Mouse (Mus musculus): Measurements from ENCODE around the gene Npepl1. TPM values are rescaled to one million over a fixed set of nuclear protein-coding genes. Genes with fewer than 3 reads are reported as not detected.

Npepl1 gene
- 100 to 1,000 TPM; 124 to 136 TPM for polyA plus RNA-seq (2017; shearing (Covaris generic))

DNA sequence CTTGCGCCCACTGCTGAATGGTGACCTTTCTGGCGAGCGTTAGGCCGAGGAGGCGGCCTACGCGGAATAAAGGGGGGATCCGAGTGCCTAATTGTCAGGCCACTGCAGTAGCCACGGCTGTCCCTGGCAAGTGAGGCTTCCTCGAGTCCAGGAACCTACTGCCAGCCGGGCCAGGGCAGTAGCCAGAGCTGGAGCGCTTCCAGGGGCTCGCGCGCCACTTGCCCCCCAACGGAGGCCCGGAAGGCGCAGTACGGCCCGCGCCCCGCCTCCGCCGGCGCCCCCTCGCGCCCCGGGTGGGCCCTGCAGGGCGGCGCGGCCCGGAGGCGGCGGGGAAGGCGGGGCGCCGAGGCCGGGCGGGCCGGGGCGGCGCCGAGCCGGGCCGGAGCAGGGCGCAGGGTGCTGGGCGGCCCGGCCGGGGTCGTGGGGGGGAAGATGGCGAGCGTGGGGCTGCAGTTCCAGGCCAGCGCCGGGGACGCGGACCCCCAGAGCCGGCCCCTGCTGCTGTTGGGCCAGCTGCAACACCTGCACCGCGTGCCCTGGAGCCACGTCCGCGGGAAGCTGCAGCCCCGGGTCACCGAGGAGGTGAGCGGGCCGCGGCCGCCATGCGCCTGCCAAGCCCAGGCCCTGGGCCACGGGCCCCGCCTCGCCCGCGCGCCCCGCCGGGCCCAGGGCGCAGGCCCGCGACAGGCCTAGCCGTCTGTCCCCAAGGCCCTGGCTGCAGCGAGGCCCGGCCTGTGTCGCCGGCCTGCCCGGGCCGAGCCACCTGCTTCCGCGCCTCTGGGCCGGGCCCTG is at the start of gene Npepl1:
Gene Npepl1 (plus strand): TSS at position 359 of the 792 bp plus-strand sequence.

GRCm38 (mm10) chr2:174075673-174076432 is 34.3 kb upstream of the Npepl1 start, which contains the start of gene Stx16:
Gene Stx16, plus strand, starts transcription at chr2:174076308.

Other genes with a start within 250 kb of the Npepl1 start
- 10 to 100 TPM; 18.6 to 22.3 TPM for gene Stx16, start 34.0 kb upstream of the Npepl1 start, polyA plus RNA-seq (2017; shearing (Covaris generic))
- gene Gnas, start 174.0 kb downstream of the Npepl1 start, polyA plus RNA-seq (2017; shearing (Covaris generic)) = 100 to 1,000 TPM; 724 to 791 TPM
- gene Gm20721, start 236.4 kb downstream of the Npepl1 start, polyA plus RNA-seq (2017; shearing (Covaris generic)) = 1 to 10 TPM; 4.0 to 7.2 TPM